Mouse (Mus musculus) midbrain, postnatal 0 days (tissue): Measurements from ENCODE around the gene Ankrd40. TPM values are rescaled to one million over a fixed set of nuclear protein-coding genes. Genes with fewer than 3 reads are reported as not detected.

Experiments
- ATAC-seq: fragments of 200-750 bp; cut with Nextera tagmentation; 2 replicates; pipeline ENCODE4 v1.8.0; 2017; ENCODE audit warnings: moderate number of reproducible peaks, mild to moderate bottlenecking, moderate TSS enrichment, moderate library complexity; ENCODE audit not compliant: low FRiP score
- DNase-seq: peaks from one replicate; pipeline ENCODE4 v3.0.0-alpha.2; 2015; ENCODE audit warnings: low spot score
- H3K27ac ChIP-seq: fragments of 300-500 bp; sonication (generic); 2 replicates; pipeline ENCODE4 v1.5.1; 2014; ENCODE audit warnings: low read depth, mild to moderate bottlenecking, low read length, mixed read lengths
- H3K27me3 ChIP-seq: fragments of 300-500 bp; sonication (generic); 2 replicates; pipeline ENCODE4 v1.6.1; 2014; ENCODE audit warnings: low read length, control low read depth, mixed read lengths; ENCODE audit not compliant: insufficient read depth
- H3K36me3 ChIP-seq: fragments of 300-500 bp; sonication (generic); 2 replicates; pipeline ENCODE4 v1.6.1; 2014; ENCODE audit warnings: low read length, control low read depth, mixed read lengths; ENCODE audit not compliant: insufficient read depth
- H3K4me1 ChIP-seq: fragments of 300-500 bp; sonication (generic); 2 replicates; pipeline ENCODE4 v1.6.1; 2014; ENCODE audit warnings: mild to moderate bottlenecking, control low read depth, antibody characterized with exemption, low read length, mixed read lengths; ENCODE audit not compliant: insufficient read depth
- H3K4me2 ChIP-seq: fragments of 300-500 bp; sonication (generic); 2 replicates; pipeline ENCODE4 v1.6.1; 2014; ENCODE audit warnings: low read depth, mild to moderate bottlenecking, low read length, mixed read lengths; ENCODE audit not compliant: poor library complexity, severe bottlenecking
- H3K4me3 ChIP-seq: fragments of 300-500 bp; sonication (generic); 2 replicates; pipeline ENCODE4 v1.5.1; 2014; ENCODE audit warnings: low read depth, mild to moderate bottlenecking, low read length, moderate library complexity
- H3K9ac ChIP-seq: fragments of 300-500 bp; sonication (generic); replicated peaks from 2 replicates; pipeline ENCODE4 v1.6.1; 2014; ENCODE audit warnings: mild to moderate bottlenecking, low read length, moderate library complexity, mixed read lengths; ENCODE audit not compliant: poor library complexity, severe bottlenecking
- H3K9me3 ChIP-seq: fragments of 300-500 bp; sonication (generic); 2 replicates; pipeline ENCODE4 v1.6.1; 2016; ENCODE audit warnings: low read length, control low read depth
- CTCF ChIP-seq: IDR thresholded peaks from 2 replicates; pipeline ENCODE4 v1.5.1; 2016; ENCODE audit warnings: antibody characterized with exemption, mild to moderate bottlenecking
- WGBS: fragments of 180-500 bp; shearing (Covaris S2); extraction: QIAGEN DNeasy Blood & Tissue Kit; methylation state at CpG from one replicate; pipeline ENCODE4 v1.1.7; 2014; 5-methylcytosine and 5-hydroxymethylcytosine counted together
- polyA plus RNA-seq: library from polyadenylated mRNA; unstranded; fragments of >200 nt; fragmentation: Nextera tagmentation; extraction: Ambion mirVana; gene quantifications from 2 replicates; pipeline ENCODE4 v1.2.1, GENCODE M21; 2015
- total RNA-seq: library from RNA; depleted of rRNA; stranded (reverse); fragments of >200 nt; gene quantifications from 2 replicates; pipeline ENCODE4 v1.2.3, GENCODE M21; 2014

The Ankrd40 gene
- total and polyA plus RNA-seq, 2 experiments from 2014 or later: 12.8 to 49.5 TPM

GRCm38 (mm10) chr11:94330211-94330610, 2.4 kb downstream of the Ankrd40 start:
- Histone ChIP-seq H3K4me2 (no peak overlapping the region; the same call in 1 of the 2 replicates), H3K27me3 (no peaks in the 10 kb centered on the region), H3K9me3 (no peaks in the 10 kb centered on the region), H3K4me1 (peaks cover 7% of the 10 kb centered on the region; the same call in 1 of the 2 replicates), H3K27ac (no peak overlapping the region), H3K4me3 (no peak overlapping the region), H3K36me3 (peaks cover 6% of the 10 kb centered on the region; the same call in 1 of the 2 replicates), H3K9ac (no peak overlapping the region)
- WGBS: 83% methylated on average over 3 of the region's 3 CpGs
- no peak for TF ChIP-seq CTCF
- no peak for ATAC-seq
- no peak for DNase-seq

GRCm38 (mm10) chr11:94332726-94333125, 4.9 kb downstream of the Ankrd40 start:
- Histone ChIP-seq H3K27ac (no peak overlapping the region), H3K9me3 (no peaks in the 10 kb centered on the region), H3K4me1 (peaks cover 4% of the 10 kb centered on the region; the same call in 1 of the 2 replicates), H3K27me3 (no peaks in the 10 kb centered on the region), H3K9ac (no peak overlapping the region), H3K4me3 (no peak overlapping the region), H3K4me2 (no peak overlapping the region), H3K36me3 (peaks cover 16% of the 10 kb centered on the region; the same call in 1 of the 2 replicates)
- no peak for DNase-seq
- no peak for TF ChIP-seq CTCF
- WGBS: 93% methylated on average over 6 of the region's 6 CpGs
- ATAC-seq: no peak

GRCm38 (mm10) chr11:94334386-94334968, 6.7 kb downstream of the Ankrd40 start:
- peaks cover 4% of the 10 kb centered on the region; the same call in 1 of the 2 replicates for H3K4me1 ChIP-seq
- H3K36me3 ChIP-seq: peaks cover 29% of the 10 kb centered on the region; the same call in 1 of the 2 replicates
- DNase-seq (no peak), ATAC-seq (no peak)
- no peak overlapping the region for H3K4me2 ChIP-seq
- no peaks in the 10 kb centered on the region for H3K27me3 ChIP-seq
- no peak overlapping the region for H3K27ac ChIP-seq
- no peak for TF ChIP-seq CTCF
- 89% methylated on average over 8 of the region's 8 CpGs for WGBS
- no peaks in the 10 kb centered on the region for H3K9me3 ChIP-seq
- no peak overlapping the region for H3K4me3 ChIP-seq
- no peak overlapping the region for H3K9ac ChIP-seq

GRCm38 (mm10) chr11:94336551-94336950, 8.8 kb downstream of the Ankrd40 start:
- no peaks in the 10 kb centered on the region; the same call in 1 of the 2 replicates for H3K4me1 ChIP-seq
- no peaks in the 10 kb centered on the region for H3K27me3 ChIP-seq
- no peaks in the 10 kb centered on the region for H3K9me3 ChIP-seq
- H3K27ac ChIP-seq: no peak overlapping the region
- no peak overlapping the region for H3K9ac ChIP-seq
- DNase-seq: no peak
- H3K36me3 ChIP-seq: peaks cover 29% of the 10 kb centered on the region; the same call in 1 of the 2 replicates
- H3K4me2 ChIP-seq: no peak overlapping the region
- no peak for ATAC-seq
- H3K4me3 ChIP-seq: no peak overlapping the region
- TF ChIP-seq CTCF: 0 out of 2 replicates have a peak, but pooled peaks have one; percentile 5

GRCm38 (mm10) chr11:94338347-94338746, 10.5 kb downstream of the Ankrd40 start:
- no peaks in the 10 kb centered on the region for H3K9me3 ChIP-seq
- no peaks in the 10 kb centered on the region for H3K4me1 ChIP-seq
- ATAC-seq (no peak), DNase-seq (no peak)
- no peak overlapping the region for H3K4me3 ChIP-seq
- no peak overlapping the region for H3K9ac ChIP-seq
- 89% methylated on average over 2 of the region's 2 CpGs for WGBS
- peaks cover 29% of the 10 kb centered on the region; the same call in 1 of the 2 replicates for H3K36me3 ChIP-seq
- no peak overlapping the region for H3K4me2 ChIP-seq
- TF ChIP-seq CTCF: no peak
- no peaks in the 10 kb centered on the region for H3K27me3 ChIP-seq
- H3K27ac ChIP-seq: no peak overlapping the region

- Histone ChIP-seq H3K4me2 (no peak overlapping the region), H3K9me3 (no peaks in the 10 kb centered on the region), H3K4me3 (no peak overlapping the region), H3K36me3 (peaks cover 23% of the 10 kb centered on the region; the same call in 1 of the 2 replicates), H3K27ac (no peak overlapping the region), H3K4me1 (no peaks in the 10 kb centered on the region), H3K9ac (no peak overlapping the region), H3K27me3 (no peaks in the 10 kb centered on the region)
- DNase-seq (peak; percentile 93), ATAC-seq (peak; percentile 80; the same call in 1 of the 2 replicates)
- TF ChIP-seq CTCF: peak; percentile 90
- WGBS: 54% methylated on average over 18 of the region's 18 CpGs
These were observed 12.2 kb downstream of the Ankrd40 start for GRCm38 (mm10) chr11:94339732-94340585.
